Mouse (Mus musculus) bone marrow macrophage, adult 2 months (primary cell): ENCODE results near the gene 6030458C11Rik.

Experiments
- CTCF ChIP-seq: IDR thresholded peaks from 2 replicates; pipeline ENCODE4 v1.5.1; 2012; ENCODE audit warnings: low read depth, mild to moderate bottlenecking, low read length, moderate library complexity
- POLR2A ChIP-seq: IDR thresholded peaks from 2 replicates; pipeline ENCODE4 v1.6.1; 2012; ENCODE audit warnings: mild to moderate bottlenecking, low read depth, low read length, borderline replicate concordance

DNA sequence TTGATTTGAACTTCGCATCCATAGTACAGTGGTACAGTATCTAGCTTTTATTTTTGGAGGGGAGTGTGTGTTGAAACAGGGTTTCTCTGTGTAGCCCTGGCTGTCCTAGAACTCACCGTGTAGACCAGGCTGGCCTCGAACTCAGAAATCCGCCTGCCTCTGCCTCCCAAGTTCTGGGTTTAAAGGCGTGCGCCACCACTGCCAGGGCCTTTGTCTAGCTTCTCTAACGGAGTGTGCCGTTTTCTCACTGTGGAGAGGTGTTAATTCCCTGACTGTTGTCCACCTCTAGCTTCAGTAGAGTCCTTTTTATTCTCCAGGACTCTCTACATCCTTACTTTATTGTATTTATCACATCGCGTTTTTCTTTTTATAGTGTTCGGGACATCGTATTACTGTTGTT is 959 bp upstream of the 6030458C11Rik start:
- no peak for TF ChIP-seq CTCF
- TF ChIP-seq POLR2A = no peak
